Mouse (Mus musculus) G1E-ER4 (cell line): ENCODE data around the gene Ddx47. TPM values are rescaled to one million over a fixed set of nuclear protein-coding genes. Genes with fewer than 3 reads are reported as not detected.

Experiments used
- GATA1 ChIP-seq: IDR thresholded peaks from one replicate; pipeline ENCODE4 v1.8.0; 2012; ENCODE audit warnings: low read length, inconsistent platforms
- polyA plus RNA-seq: library from polyadenylated mRNA; stranded (reverse); fragments of >175 nt; gene quantifications from 2 replicates; pipeline ENCODE4 v1.2.3, GENCODE M21; 2012

Gene Ddx47
- polyA plus RNA-seq, result 6.4 and 11.6 TPM in 2 replicates

DNA sequence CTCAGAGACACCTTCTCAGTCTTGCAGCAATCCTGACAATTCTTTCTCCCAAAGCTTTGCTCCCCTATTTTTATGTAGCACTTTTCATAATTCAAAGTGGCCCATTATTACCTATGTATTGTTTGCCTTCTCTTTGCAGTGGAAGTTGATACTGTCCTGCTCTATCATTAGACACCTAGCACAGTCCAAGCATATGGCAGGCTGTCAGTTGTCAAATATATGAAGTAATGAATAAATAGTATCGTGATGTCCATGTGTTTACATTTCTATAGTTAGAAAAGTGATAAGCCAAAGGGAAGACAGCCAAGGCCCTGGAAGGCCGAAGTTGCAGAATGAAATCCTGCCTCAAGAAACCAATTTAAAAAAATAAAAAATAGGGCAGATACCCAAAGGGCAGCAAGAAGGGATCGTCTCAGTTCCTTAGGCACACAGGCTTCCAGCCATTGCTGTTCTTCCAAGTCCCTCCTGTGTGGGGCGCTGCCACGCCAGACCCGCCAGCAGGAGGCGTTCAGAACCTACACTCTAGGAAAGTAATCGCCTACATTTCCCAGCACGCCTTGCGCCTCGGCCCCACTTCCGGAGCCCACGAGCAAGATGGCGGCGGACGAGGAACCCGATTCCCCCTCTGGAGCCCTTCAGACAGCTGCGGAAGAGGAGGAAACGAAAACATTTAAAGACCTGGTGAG is at the start of gene Ddx47:
TSS of gene Ddx47 (plus strand) at position 565 of the 686 bp plus-strand sequence.
- no peak for TF ChIP-seq GATA1

DNA sequence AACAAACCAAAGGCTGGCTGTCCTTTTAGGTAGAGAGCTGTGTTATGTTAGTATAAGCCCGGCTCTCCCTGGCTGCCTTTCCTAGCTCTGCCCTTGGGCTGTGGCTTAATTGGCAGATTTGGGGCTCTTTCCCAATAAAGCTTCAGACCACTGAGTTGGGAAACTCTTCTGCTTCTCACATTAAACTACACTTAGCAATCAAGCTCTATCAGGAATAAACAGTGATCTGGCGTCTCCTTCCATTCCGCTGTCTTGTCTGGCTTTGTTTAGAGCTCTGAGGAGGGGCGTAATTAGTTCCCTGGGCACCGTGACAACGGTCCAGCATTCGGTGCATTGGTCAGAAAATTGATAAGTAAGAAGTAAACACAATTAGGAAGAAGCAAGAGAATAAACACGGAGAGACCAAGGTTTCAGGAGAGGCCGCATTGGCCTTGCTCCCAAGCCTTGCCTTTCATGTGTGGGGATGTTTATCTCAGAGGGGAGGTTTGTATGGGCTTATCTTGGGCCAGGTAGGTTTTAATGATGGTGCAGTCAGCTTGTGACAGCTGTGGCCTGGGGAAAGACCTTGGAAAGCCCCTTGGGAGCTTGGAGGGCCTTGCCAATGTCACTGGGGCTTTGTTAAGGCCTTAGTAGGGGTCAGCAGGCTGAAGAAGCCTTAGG is 49.4 kb upstream of the Ddx47 start:
- no peak for TF ChIP-seq GATA1

DNA sequence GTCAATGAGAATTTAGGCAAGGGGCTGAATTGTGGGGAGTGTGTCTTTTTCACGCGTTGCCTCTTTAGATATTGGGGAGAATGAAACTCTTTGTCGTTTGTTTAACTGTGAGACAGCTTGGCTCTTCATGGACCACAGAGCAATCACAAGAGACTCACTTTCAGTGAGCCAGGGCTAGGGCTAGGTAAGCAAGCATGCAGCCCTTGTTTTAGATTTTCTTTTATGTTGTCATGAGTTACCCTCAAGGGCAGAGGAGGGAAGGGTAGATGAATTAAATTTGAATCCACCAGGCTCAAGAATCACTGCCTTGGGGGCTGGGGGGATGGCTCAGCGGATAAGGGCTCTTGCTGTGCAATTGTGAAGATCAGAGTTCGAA is 48.9 kb upstream of the Ddx47 start:
- TF ChIP-seq GATA1, result no peak

DNA sequence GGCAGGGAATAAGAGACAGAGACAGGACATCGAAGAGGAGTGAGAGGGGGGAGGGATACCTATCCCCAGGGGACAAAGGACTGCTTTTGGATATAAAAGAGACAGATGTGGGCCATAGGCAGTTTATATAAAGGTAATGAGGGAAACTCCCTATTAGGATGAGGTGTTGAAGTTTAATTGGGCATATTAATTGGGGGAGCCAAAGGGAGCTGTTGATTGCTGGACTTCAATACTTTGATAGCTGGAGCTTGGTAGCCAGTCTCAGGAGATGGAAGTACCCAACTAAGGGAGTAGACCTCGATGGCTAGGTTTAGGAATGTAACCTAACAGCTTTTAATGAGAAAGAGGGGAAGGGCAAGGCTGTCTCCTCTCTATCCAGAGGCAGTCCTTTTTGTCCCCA is 47.5 kb upstream of the Ddx47 start:
- no peak for TF ChIP-seq GATA1

DNA sequence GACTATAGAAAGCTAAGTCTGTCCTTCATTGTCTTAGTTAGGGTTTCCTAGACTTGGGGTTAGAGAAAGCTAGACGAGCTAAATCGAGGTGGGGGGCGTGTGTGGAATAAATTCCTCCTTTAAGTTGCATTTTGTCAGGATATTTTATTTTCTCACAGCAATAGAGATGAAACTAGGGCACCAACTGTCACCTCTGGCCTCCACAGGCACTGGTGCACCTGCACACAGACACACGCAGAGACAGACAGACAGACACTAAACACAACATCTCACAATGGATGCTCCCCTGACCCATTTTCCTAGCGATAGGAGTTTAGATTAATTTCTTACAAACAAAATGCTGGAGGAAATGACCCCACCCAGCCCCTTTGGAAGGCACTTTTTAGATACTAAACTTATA is 44.7 kb upstream of the Ddx47 start:
- no peak for TF ChIP-seq GATA1

DNA sequence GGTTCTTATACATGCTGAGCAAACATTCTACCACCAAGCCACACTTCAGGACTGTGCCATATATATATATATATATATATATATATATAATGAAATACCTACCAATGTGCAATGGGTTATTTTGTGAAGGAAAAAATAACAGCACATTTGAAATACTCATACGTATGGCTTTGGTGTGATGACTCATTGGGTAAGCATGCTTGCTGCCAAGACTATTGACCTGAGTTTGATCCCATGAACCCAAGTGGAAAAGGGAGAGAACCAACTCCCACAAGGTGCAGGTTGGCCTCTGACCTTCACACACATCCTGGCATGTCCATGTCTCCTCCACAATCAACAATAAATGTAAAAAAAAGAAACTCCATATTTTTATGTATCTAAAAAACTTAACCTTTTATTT is 43.1 kb upstream of the Ddx47 start:
- TF ChIP-seq GATA1, result no peak

DNA sequence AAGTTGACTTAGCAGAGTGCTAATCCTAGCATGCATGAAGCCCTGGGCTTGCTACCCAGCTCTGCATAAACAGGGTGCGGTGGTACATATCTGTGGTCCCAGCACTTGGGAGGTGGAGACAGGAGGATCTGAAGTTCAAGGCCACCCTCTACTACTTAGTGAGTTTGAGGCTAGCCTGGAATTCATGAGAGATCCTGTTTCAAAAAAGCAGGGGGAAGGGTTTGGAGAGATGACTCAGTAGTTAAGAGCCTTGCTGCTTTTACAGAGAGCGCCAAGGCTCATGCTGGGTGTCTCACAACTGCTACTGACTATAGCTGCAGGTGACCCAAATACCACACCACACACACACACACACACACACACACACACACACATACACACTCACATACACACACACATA is 41.9 kb upstream of the Ddx47 start:
- TF ChIP-seq GATA1, result no peak

DNA sequence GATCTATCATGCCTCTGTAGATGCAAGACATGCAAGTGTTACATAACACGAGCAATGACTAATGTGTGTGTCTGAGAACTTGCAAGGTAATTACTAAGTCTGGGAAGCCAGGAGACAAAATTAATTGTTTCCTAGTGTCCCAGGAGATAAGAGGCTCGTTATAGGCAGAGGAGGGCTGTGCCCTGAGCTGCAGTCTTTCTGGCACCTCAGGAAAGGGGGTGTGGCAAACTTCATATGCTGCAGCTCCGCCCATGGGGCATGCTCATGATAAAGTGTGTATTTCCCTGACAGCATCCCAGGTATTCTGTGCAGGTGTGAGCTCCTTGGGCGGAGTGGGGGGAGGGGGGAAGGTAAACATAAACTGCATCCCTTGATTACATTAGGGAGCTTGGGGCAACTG is 39.3 kb upstream of the Ddx47 start:
- TF ChIP-seq GATA1, result no peak

DNA sequence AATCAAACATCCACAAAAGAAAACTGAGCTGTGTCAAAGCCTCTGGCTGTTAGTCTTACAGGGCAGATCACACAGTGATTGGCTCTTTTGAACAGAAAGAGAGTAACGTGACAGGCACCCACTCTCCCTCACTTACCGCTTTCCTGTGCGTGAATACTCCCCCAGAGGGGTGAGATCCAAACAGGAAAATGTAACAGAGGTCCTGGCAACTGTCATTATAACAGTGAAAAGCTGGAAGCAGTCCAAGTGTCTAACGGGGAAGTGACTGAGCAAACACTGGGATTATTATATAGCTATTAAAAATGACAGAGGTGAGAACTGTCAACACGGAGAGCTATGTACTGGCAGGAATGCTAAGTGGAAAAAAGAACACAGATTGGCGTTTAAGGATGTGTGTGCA is 34.8 kb upstream of the Ddx47 start:
- TF ChIP-seq GATA1, result no peak

DNA sequence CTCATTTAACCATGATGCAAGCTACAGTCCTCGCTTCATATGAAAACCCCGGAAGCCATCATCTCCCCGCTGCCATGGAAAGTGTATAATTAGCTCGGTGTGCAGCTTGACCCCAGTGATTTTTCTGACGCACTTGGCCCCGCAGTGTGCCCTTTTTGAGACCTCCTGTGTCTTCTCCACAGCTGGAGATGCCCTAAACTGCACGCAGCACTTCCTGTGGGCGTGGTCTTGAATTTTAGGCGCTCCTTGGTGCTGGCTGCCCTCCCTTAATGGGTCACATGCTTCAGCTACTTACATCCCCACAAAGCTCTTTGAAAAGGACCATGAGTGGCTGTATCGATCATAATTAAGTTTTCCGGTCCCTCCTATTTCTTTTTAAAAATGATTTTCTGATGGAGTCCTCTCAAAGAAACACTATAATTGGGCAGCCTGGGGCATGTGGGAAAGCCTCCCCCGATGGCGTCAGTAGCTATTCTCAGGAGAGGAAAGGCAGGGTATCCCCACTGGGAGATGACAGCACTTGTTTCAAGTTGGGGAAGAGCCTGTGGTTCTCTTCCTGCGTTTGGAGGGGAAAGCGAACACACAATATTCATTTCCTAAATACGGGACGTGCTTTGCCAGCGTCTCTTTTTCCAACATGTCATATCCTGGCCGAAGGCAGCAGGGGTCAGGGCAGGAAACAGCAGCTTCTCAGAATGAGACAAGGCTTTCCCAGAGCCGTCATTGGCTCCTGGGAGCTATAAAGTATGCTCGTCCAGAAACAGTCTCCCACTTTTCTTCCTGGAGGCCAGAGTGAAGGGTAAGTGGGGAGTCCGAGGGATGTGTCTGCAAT is 30.0 kb upstream of the Ddx47 start, which contains the start of gene Apold1:
TSS of gene Apold1 (plus strand) at position 488 of the 832 bp plus-strand sequence.
- no peak for TF ChIP-seq GATA1

DNA sequence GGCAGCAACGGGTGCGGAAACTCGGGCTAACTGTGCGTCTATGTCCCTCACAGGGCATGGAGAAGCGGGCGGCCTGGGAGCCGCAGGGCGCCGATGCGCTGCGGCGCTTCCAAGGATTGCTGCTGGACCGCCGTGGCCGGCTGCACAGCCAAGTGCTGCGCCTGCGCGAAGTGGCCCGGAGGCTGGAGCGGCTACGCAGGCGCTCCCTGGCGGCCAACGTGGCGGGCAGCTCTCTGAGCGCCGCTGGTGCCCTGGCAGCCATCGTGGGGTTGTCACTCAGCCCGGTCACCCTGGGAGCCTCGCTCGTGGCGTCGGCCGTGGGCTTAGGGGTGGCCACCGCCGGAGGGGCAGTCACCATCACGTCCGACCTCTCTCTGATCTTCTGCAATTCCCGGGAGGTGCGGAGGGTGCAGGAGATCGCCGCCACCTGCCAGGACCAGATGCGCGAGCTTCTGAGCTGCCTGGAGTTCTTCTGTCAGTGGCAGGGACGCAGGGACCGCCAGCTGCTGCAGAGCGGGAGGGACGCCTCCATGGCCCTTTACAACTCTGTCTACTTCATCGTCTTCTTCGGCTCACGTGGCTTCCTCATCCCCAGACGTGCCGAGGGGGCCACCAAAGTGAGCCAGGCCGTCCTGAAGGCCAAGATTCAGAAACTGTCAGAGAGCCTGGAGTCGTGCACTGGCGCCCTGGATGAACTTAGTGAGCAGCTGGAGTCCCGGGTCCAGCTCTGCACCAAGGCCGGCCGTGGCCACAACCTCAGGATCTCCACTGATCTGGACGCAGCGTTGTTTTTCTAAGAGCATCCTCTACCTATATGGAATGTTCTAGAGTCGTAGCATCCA is 27.7 kb upstream of the Ddx47 start:
- TF ChIP-seq GATA1, result no peak

DNA sequence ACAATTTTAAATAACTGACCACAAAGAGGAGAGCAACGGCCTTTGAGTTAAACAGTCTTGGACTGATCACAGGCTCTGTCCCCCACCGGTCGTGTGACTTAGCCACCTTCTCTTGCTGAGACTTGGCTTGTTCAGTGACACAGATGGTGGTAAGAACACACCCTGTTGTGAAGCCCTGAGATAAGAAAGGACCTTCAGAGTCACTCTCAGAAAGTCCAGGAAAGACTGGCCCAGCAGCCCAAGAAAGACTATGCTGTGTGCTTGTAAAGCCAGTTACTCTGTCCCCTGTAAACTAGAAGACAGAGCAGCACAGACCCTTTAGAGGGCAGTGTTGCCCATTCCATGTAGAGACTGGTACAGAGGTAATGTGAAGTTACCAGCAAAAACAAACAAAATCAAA is 26.7 kb upstream of the Ddx47 start:
- TF ChIP-seq GATA1, result no peak

DNA sequence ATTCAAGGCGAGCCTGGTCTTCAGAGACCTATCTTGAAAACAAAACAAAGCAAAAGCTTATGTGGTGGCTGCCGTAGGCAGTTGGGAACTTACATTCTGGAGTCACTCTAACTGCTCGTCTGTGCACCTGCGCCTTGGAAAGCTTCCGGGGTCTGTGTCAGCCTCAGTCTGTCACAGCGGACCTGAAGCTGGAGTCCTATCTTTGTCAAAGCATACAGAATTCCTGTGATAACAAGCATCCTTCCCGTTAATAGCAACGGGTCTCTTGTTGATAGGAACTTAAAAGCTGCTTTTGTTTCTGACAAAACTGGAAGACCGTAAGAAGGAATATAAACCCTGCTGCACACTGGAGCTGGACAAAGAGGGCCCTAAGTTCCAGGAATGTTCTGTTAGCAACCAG is 23.0 kb upstream of the Ddx47 start:
- no peak for TF ChIP-seq GATA1

DNA sequence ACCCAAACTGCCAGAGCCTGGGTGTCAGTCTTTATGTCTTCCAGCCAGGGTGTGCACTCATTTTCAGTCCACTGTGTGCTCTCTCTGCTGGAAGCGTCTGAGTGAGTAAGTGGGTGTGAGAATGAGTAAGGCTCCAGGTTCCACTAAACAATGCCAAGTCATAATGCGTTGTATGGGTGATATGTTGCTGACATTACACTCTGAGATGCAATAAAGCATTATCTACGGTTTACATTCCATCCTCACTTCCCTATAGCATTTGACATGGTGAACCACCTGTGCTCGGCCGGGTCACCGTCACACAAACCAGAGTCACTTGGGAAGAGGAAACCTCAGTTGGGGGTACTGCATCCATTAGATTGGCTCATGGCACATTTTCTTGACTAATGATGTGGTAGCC is 20.7 kb upstream of the Ddx47 start:
- no peak for TF ChIP-seq GATA1

DNA sequence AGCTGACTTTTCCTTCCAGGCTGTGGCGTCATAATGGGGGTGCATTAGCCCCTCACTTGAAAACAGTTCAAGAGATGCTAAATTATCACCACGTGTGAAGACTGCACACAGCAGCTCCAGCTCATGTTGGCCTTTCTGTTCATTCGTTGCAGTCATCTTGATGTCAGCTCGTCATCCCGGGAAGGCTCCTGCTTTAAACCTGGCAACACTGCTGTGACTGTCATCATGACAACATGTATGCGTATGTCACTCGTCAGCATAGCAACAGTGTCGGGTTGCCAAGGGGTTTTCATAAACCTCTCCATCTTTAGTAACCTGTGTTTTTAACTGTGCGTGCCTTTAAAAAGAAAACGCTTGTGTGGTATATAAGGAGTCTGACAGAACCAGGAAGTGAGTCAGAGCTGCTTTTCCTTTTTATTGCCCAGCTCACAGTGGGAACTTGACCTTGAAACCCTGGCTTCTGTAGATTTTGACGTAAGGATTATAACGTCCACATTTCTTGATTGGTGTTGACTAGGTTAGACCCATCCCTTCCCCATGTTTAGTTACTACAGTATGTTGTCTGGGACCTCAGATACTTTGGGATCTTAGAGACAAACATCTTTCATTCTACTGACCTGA is 17.3 kb upstream of the Ddx47 start:
- TF ChIP-seq GATA1, result no peak
